In the genomic region with DNA sequence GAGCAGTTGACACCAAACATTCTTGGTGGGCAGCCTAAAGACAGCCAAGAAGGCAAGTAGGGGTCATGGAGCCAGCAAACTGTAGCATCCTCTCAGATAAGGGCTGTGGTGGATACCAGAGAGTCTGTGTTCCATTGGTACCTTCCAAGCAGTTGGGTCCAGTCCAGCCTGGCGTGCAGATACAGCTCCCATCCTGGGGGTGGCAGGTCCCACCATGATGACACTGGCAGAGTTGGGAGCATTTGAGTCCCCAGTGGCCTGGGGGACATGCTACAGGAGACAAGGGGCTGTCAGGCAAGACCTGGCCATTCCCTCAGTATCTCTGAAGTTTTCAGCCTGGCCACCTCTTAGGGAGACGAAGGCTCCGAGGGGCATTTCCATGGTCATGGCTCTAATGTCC, we compare ENCODE assay signal across 15 mouse cellular contexts. TPM values are rescaled to one million over a fixed set of nuclear protein-coding genes. Genes with fewer than 3 reads are reported as not detected.
DNase-seq lines count a peak whose midpoint lies in the region.
"Had no signal": no experiment of that assay in that cellular context is flagged by ENCODE, and none has a peak within 500 bp of the region (broad histone marks: within the 10 kb centered on the region; RNA-seq: fewer than 3 reads in every experiment).

No protein-coding gene starts in this region.

- peak; percentile 91 for DNase-seq in heart, adult 11 months
- DNase-seq in heart, adult 8-10 months (ENCODE audit: low spot score): no peak
- DNase-seq: adrenal gland, adult 2 months; adrenal gland, adult 8-10 months; adrenal gland, postnatal 10 days; adrenal gland, postnatal 14 days; adrenal gland, postnatal 25 days; adrenal gland, postnatal 36 days; B cell, adult 2 months; cerebellum, adult 11 months; cerebellum, adult 11-12 months; cerebellum, adult 18-20 months; cerebellum, adult 2 months had no signal

RNA-seq across cellular contexts. Expression of gene Lrrc71, which starts 4.1 kb away (rescaled TPM):
- under 1 TPM in 3 of 4 experiments, not detected in 1; 0.09 to 0.31 (median 0.13) TPM for total RNA-seq in heart, adult 8-10 months (2022)

RNA-seq across cellular contexts. Expression of gene Ntrk1, which starts 42.4 kb away (rescaled TPM):
- total RNA-seq in heart, adult 8-10 months (2022): under 1 TPM in 3 of 4 experiments, not detected in 1; 0.16 to 0.30 (median 0.19) TPM
- total RNA-seq: G1E, MEL had no signal

RNA-seq across cellular contexts. Expression of gene Insrr, which starts 44.2 kb away (rescaled TPM):
- total RNA-seq in heart, adult 8-10 months (2022): not detected
